Mouse (Mus musculus) testis, adult 2 months (tissue): ENCODE results near the gene Pacs2.

Source experiments
- CTCF ChIP-seq: fragments of 200-500 bp; IDR thresholded peaks from 2 replicates; pipeline ENCODE4 v1.5.1; 2012; ENCODE audit warnings: low read depth, mild to moderate bottlenecking, inconsistent platforms, low read length, moderate library complexity; ENCODE audit not compliant: control insufficient read depth, insufficient read depth, insufficient replicate concordance
- POLR2A ChIP-seq: fragments of 200-500 bp; IDR thresholded peaks from 2 replicates; pipeline ENCODE4 v1.6.1; 2012; ENCODE audit warnings: low read depth, mild to moderate bottlenecking, inconsistent platforms, low read length, moderate library complexity; ENCODE audit not compliant: control insufficient read depth

DNA sequence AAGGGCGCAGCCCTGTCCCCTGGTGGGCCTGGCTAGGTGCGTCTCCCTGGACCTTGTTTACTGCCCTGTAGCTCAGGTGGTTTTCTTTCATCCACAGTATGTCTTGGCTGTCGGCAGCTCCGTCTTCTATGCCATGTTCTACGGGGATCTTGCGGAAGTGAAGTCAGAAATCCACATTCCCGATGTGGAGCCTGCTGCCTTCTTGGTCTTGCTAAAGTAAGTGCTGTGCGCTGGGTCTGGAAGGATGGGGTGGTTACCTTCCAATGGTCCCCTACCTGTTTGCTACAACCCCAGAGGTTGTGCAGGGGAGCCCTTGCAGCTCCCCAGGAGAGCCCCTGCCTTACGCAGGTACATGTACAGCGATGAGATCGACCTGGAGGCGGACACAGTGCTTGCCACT lies 37.2 kb upstream of the Pacs2 start:
- TF ChIP-seq POLR2A (no peak), CTCF (no peak)
